Mouse (Mus musculus): ENCODE measurements around the gene Lix1l. TPM values are rescaled to one million over a fixed set of nuclear protein-coding genes. Genes with fewer than 3 reads are reported as not detected.
"Not testable (repeated sequence)": the region's sequence is repeated elsewhere in the genome, so short reads cannot be mapped to it uniquely, and the experiment has no call there.

The Lix1l gene
- total RNA-seq, 2 experiments from 2014 or later: 1.7 TPM

- ATAC-seq (ENCODE audit: poor library complexity, severe bottlenecking): no peak
Measured at GRCm38 (mm10) chr3:96581141-96581540, 19.8 kb upstream of the Lix1l start.

DNA sequence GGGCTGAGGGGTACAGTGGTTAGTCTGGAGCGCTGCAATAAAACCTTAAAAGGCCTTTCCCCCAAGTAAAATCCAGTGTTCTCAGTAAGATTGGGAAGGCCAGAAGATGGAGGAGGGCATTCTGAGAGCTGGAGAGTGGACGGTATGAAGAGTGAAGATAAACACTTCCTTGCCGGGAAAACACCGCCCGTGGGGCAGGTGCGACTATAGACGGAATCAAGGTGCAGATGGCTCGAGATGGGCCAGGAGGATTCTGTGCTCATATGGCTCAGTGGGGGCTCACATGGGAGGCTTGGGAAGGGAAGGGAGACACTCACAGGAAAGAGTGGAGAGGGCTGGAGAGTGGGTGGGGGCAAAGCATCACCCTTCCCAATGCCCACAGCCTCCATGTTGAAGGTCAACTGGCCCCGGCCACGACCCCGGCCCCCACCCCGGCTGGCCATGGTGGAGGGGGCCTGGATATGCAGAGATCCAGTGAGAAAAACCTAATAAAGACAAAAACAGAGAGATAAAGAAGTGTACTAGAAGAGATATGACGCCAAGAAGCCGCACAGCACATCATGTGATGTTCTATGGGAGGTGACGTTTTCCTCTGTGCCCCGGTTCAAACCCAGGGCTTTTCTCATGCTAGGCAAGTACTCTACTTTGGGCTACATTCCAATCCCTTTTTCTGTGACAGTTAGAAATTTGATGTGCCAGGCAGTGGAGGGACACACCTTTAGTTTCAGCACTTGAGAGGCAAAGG lies 19.0 kb upstream of the Lix1l start:
- no peak for ATAC-seq (ENCODE audit: poor library complexity, severe bottlenecking)

- ATAC-seq (ENCODE audit: poor library complexity, severe bottlenecking): no peak
Measured at GRCm38 (mm10) chr3:96583386-96583785, 17.6 kb upstream of the Lix1l start.

GRCm38 (mm10) chr3:96590657-96591056 lies 10.3 kb upstream of the Lix1l start:
- no peak for ATAC-seq (ENCODE audit: poor library complexity, severe bottlenecking)

- no peak for ATAC-seq (ENCODE audit: poor library complexity, severe bottlenecking)
Measured at GRCm38 (mm10) chr3:96593374-96593773, 7.6 kb upstream of the Lix1l start.

DNA sequence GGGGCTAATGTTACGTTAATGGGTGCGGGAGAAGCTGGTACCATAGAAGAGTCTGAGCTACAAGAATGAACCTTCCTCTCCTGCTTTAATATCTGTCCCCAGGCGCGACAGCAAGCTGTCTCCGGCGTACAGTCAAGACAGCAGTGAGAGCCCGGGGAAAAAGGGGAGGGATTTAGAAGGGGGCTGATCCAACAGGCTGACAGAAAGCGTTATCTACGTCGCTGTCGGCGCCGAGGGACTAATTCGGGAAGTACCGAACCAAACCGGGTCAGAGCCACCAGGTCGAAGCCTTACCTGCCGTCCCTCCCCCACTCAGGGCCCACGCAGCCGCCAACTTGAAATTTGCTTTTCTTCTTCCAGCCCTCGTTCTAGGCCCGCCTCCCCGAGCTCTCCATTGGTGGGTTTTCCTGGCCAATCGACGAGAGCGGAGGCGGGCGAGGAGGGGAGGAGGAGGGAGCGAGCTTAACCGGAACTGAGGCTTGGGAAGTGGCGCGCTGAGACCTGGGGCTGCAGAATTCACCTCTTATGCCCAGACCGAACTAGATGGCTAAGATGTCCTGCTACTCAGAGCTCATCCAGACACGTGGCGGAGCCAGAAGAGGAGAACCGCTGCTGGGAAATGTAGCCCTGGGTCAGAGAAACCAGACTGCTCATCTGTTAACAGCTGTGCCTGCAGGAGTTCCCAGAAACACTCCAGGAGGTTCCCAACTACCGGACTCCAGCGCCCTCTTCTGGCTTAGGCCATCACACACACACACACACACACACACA lies 7.0 kb upstream of the Lix1l start, which contains the start of gene Polr3gl:
Polr3gl (minus strand) TSS at position 392 of the 771 bp plus-strand sequence.
- peak; percentile 98 for ATAC-seq (ENCODE audit: poor library complexity, severe bottlenecking)

GRCm38 (mm10) chr3:96594851-96595250 lies 6.1 kb upstream of the Lix1l start:
- no peak for ATAC-seq (ENCODE audit: poor library complexity, severe bottlenecking)

DNA sequence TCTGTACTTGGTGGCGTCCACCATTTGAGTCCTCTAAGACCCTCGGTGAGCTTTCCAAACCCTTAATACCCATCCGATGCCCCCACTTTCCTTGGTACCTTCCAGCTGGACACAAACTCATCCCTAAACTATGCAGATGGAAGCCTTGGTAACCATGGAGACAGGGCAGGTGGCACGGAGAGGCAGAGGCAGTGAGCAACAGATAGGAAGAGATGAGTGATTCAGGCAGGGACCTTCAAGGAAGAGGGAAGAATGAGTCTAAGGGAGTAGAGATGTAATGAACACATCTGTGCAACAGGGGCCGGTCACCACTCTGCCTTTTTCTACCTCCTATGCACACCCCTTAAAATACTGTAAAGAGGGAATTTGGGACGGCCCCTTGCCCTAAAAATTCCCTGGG lies 5.3 kb upstream of the Lix1l start:
- ATAC-seq (ENCODE audit: poor library complexity, severe bottlenecking): no peak

DNA sequence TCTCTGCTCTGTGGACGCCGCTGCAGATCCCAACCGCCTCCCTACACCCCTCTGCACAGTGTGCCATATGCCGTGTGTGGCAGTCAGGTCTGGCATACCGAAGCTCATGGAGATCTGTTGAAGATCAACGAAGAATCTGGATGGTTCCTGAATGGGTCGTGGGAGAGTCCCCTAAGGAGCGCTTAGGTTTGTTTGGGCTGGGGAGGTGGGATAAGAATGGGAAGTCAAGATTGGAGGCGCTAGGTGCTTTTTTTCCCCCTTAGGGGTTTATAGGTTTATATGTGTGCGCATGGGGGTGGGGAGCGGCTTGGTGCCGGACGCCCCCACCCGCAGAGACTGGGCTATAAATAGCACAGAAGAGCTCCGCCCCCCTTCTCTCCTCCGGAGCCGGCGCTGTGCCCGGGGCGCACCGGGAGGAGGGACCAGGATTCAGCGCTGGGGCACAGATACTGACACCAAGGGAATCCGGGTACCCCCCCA lies 4.7 kb upstream of the Lix1l start, which contains the start of gene Ankrd34a:
Ankrd34a (plus strand) TSS at position 409 of the 480 bp plus-strand sequence.
- no peak for ATAC-seq (ENCODE audit: poor library complexity, severe bottlenecking)

- ATAC-seq (ENCODE audit: poor library complexity, severe bottlenecking): no peak
Measured at GRCm38 (mm10) chr3:96596855-96597254, 4.1 kb upstream of the Lix1l start.

GRCm38 (mm10) chr3:96597435-96597891 lies 3.5 kb upstream of the Lix1l start:
- no peak for ATAC-seq (ENCODE audit: poor library complexity, severe bottlenecking)

DNA sequence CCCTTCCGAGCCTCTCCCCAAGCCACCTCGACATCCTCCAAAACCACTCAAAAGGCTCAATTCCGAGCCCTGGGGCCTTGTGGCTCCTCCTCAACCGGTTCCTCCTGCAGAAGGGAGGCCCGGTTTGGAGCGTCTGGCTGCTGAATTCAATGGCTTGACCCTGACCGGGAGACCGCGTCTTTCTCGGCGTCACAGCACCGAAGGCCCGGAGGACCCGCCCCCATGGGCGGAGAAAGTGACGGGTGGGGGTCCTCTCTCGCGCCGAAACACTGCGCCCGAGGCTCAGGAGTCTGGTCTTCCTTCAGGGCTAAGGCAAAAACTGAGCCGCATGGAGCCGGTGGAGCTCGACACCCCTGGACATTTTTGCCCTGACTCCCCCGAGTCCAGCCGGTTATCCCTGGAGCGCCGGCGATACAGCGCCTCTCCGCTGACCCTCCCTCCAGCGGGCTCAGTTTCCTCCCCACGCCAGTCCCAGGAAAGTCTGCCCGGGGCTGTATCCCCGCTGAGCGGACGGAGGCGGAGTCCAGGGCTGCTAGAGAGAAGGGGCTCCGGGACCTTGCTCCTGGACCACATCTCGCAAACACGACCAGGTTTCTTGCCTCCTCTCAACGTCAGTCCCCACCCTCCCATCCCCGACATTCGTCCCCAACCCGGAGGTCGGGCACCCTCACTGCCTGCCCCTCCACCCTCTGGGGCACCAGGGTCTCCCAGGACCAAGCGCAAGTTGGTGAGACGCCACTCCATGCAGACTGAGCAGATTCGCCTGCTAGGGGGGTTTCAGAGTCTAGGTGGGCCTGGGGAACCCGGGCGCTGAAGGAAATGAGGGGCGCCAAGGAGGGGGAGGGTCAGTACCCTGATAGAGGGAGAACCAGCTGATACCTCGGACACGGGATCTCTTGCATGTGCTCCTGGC lies 2.5 kb upstream of the Lix1l start:
- ATAC-seq (ENCODE audit: poor library complexity, severe bottlenecking): no peak

GRCm38 (mm10) chr3:96599069-96599393 lies 1.9 kb upstream of the Lix1l start:
- ATAC-seq (ENCODE audit: poor library complexity, severe bottlenecking): no peak

GRCm38 (mm10) chr3:96599411-96599810 lies 1.5 kb upstream of the Lix1l start:
- no peak for ATAC-seq (ENCODE audit: poor library complexity, severe bottlenecking)

DNA sequence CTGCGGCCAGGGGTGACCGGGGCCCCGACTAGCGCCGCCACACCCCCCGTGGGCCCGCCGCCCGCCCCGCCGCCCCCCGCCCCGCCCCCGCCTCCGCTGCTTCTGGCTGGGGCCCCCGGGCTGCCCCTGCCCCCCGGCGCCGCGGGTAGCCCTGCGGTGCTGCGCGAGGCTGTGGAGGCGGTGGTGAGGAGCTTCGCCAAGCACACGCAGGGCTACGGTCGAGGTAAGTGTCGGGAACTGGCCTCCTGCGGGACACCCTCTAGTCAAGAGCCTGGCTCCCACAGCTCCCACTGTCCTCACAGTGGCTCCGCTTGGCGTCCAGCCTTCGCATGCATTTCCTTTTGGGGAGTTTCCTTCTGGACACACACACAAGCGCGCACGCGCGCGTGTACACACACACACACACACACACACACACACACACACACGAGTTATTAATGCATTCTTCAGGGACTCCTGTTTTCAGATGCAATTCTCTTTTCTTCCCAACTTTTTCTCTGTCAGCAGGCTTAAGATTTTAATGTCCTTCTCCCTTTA lies 370 bp downstream of the Lix1l start:
- ATAC-seq (ENCODE audit: poor library complexity, severe bottlenecking): no peak

DNA sequence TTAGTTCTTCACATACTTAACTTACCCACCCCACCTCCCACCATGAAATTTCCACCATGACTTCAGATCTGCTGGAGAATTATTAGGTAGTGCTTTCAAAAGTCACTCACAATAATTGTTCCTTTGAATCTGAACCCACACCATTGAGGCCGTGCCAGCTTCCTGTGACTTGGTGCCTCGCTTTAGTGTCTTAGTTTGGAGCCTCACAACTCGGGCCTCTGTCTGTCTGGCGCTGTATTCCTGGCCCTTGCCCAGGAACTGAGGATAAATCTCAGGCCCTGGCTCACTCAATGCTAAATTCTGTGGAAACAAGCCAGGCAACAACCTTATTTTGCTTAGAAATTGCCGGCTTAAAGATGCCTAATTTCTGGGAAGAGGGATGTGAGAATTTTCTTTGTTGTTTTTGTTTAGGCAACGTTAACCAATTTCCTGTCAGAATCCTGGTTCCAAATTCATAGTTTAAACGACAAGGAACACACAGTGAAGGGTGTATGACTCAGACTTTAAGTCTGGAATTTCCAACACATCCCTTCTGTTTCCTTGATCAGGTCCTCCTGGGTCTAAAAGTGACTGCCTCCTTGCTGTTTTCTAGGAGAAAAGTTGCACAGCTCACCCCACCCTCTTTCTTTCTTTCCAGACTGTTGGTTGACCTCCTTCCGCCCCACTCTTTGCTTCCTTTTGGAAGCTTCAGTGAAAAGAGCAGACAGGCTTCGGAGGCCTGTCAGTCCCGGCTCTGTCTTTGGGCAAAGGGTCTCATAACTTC lies 1.2 kb downstream of the Lix1l start:
- ATAC-seq (ENCODE audit: poor library complexity, severe bottlenecking): no peak

DNA sequence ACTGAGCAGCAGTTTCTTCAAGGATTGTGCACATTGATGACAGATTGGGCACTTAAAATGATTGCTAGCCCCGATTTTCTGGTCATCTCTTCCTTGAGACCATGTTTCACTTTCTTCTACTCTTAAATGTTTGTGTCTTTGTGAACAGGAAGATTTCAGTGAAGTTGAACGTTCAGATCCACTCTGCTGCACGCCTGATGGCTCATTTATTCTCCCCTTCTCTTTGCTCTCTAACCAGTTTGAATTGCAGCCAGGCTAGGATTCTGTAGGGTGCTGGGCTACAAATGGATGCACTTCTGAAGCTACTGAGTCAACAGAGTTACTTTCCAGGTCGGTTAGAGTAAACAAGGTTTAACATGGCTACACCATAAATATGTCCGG lies 1.7 kb downstream of the Lix1l start:
- ATAC-seq (ENCODE audit: poor library complexity, severe bottlenecking): no peak

- no peak for ATAC-seq (ENCODE audit: poor library complexity, severe bottlenecking)
Measured at GRCm38 (mm10) chr3:96603311-96603710, 2.4 kb downstream of the Lix1l start.

DNA sequence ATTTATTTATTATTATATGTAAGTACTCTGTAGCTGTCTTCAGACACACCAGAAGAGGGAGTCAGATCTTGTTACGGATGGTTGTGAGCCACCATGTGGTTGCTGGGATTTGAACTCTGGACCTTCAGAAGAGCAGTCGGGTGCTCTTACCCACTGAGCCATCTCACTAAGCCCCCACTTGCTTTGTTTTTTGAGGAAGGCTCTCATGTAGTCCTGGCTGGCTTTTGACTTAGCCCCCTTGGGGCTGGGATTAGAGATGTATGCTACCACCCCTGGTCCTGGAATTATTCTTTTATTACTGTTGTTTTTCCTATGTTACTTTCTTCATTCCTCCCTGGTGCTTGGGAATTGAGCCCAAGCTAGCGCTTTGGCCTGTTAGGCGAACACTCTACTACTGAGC lies 5.1 kb downstream of the Lix1l start:
- ATAC-seq (ENCODE audit: poor library complexity, severe bottlenecking): not testable (repeated sequence)

GRCm38 (mm10) chr3:96606618-96607017 lies 5.7 kb downstream of the Lix1l start:
- ATAC-seq (ENCODE audit: poor library complexity, severe bottlenecking): no peak
